Mouse (Mus musculus) lung, postnatal 0 days (tissue): ENCODE data around the gene Ifit1.
"Not testable (repeated sequence)": the region's sequence is repeated elsewhere in the genome, so short reads cannot be mapped to it uniquely, and the experiment has no call there.

Experiments used
- CTCF ChIP-seq: IDR thresholded peaks from 2 replicates; pipeline ENCODE4 v1.5.1; 2016; ENCODE audit warnings: antibody characterized with exemption, mild to moderate bottlenecking
- EP300 ChIP-seq: IDR thresholded peaks from 2 replicates; pipeline ENCODE4 v1.6.1; 2016; ENCODE audit warnings: antibody characterized with exemption, mild to moderate bottlenecking, control low read depth

- TF ChIP-seq CTCF, EP300: not testable (repeated sequence)
Measured at GRCm38 (mm10) chr19:34610118-34610517, 30.6 kb upstream of the Ifit1 start.
